Mouse (Mus musculus) cerebellum, adult 2 months (tissue): ENCODE measurements around the gene Tmtc1. TPM values are rescaled to one million over a fixed set of nuclear protein-coding genes. Genes with fewer than 3 reads are reported as not detected.

Experiments used
- DNase-seq, 2 experiments: peaks; one replicate each; pipeline ENCODE4 v3.0.0; 2021
- H3K27ac ChIP-seq: fragments of 200-500 bp; 2 replicates; pipeline ENCODE4 v1.5.1; 2012; ENCODE audit warnings: low read length, control low read depth, inconsistent platforms; ENCODE audit not compliant: insufficient read depth
- H3K27me3 ChIP-seq: fragments of 200-500 bp; 2 replicates; pipeline ENCODE4 v1.6.1; 2012; ENCODE audit warnings: inconsistent platforms, mild to moderate bottlenecking, low read length, moderate library complexity; ENCODE audit not compliant: control insufficient read depth, insufficient read depth
- H3K4me1 ChIP-seq: fragments of 200-500 bp; 2 replicates; pipeline ENCODE4 v1.6.1; 2011; ENCODE audit warnings: low read length; ENCODE audit not compliant: control insufficient read depth, insufficient read depth
- H3K4me3 ChIP-seq: fragments of 200-500 bp; replicated peaks from 2 replicates; pipeline ENCODE3; 2011; ENCODE audit warnings: mild to moderate bottlenecking, low read depth, low read length, control low read depth; ENCODE audit not compliant: insufficient read depth
- CTCF ChIP-seq: fragments of 200-500 bp; IDR thresholded peaks from 2 replicates; pipeline ENCODE4 v1.5.1; 2011; ENCODE audit warnings: low read depth, mild to moderate bottlenecking, control low read depth, low read length, moderate library complexity, borderline replicate concordance; ENCODE audit not compliant: insufficient read depth
- POLR2A ChIP-seq: fragments of 200-500 bp; IDR thresholded peaks from 2 replicates; pipeline ENCODE4 v1.6.1; 2011; ENCODE audit warnings: low read length, control low read depth, borderline replicate concordance; ENCODE audit not compliant: insufficient read depth
- WGBS: fragments of 180-500 bp; shearing (Covaris S2); methylation state at CpG from one replicate; pipeline ENCODE4 v1.1.7; 2018; 5-methylcytosine and 5-hydroxymethylcytosine counted together
- polyA plus RNA-seq: library from polyadenylated mRNA; depleted of rRNA; stranded (reverse); fragments of >200 nt; gene quantifications from 2 replicates; pipeline ENCODE4 v1.2.3, GENCODE M21; 2012

Gene Tmtc1
- polyA plus RNA-seq, 1 experiment, result 18.5 TPM

GRCm38 (mm10) chr6:148218235-148219076 lies 225.7 kb downstream of the Tmtc1 start:
- 90% methylated on average over 2 of the region's 2 CpGs for WGBS
- H3K27ac ChIP-seq, result no peak overlapping the region
- H3K4me1 ChIP-seq, result no peaks in the 10 kb centered on the region
- H3K27me3 ChIP-seq, result no peaks in the 10 kb centered on the region
- H3K4me3 ChIP-seq, result no peak overlapping the region
- TF ChIP-seq POLR2A, result no peak
- TF ChIP-seq CTCF, result no peak
- DNase-seq, result no peak

GRCm38 (mm10) chr6:148216752-148217151 lies 227.4 kb downstream of the Tmtc1 start:
- WGBS, result 77% methylated on average over 4 of the region's 4 CpGs
- H3K27ac ChIP-seq, result no peak overlapping the region
- DNase-seq, result no peak
- TF ChIP-seq CTCF, result no peak
- no peak for TF ChIP-seq POLR2A
- H3K4me1 ChIP-seq, result no peaks in the 10 kb centered on the region
- no peaks in the 10 kb centered on the region for H3K27me3 ChIP-seq
- H3K4me3 ChIP-seq, result no peak overlapping the region

- WGBS, result under 1% methylated on average over 5 of the region's 5 CpGs
- TF ChIP-seq POLR2A (no peak), CTCF (peak; percentile 57)
- no peak overlapping the region for H3K27ac ChIP-seq
- no peak overlapping the region for H3K4me3 ChIP-seq
- no peaks in the 10 kb centered on the region for H3K4me1 ChIP-seq
- DNase-seq, result peak; percentile 30
- H3K27me3 ChIP-seq, result no peaks in the 10 kb centered on the region
Observed at GRCm38 (mm10) chr6:148214765-148215164, 229.4 kb downstream of the Tmtc1 start.

GRCm38 (mm10) chr6:148211897-148212680 lies 232.1 kb downstream of the Tmtc1 start, which contains the start of gene Ergic2:
Gene Ergic2 (minus strand): TSS chr6:148212374.
- DNase-seq, result peak; percentile 97 to 99
- Histone ChIP-seq H3K27ac (peak within 1 kb of the TSS; percentile 24), H3K4me1 (no peaks in the 10 kb centered on the region), H3K4me3 (peak within 1 kb of the TSS; percentile 87), H3K27me3 (no peaks in the 10 kb centered on the region)
- TF ChIP-seq POLR2A (peak; percentile 71; the same call in 1 of the 2 replicates), CTCF (no peak)
- under 1% methylated on average over 61 of the region's 61 CpGs for WGBS

GRCm38 (mm10) chr6:148211391-148211876 lies 232.8 kb downstream of the Tmtc1 start:
- no peak for DNase-seq
- no peaks in the 10 kb centered on the region for H3K4me1 ChIP-seq
- under 1% methylated on average over 51 of the region's 51 CpGs for WGBS
- no peak for TF ChIP-seq POLR2A
- TF ChIP-seq CTCF, result no peak
- no peaks in the 10 kb centered on the region for H3K27me3 ChIP-seq
- peak overlapping the region; percentile 24 for H3K27ac ChIP-seq
- H3K4me3 ChIP-seq, result peak overlapping the region; percentile 87

- Histone ChIP-seq H3K27me3 (no peaks in the 10 kb centered on the region), H3K4me1 (no peaks in the 10 kb centered on the region), H3K27ac (no peak overlapping the region), H3K4me3 (no peak overlapping the region)
- TF ChIP-seq CTCF, result no peak
- TF ChIP-seq POLR2A, result no peak
- DNase-seq, result no peak
- 78% methylated on average over 1 of the region's 1 CpGs for WGBS
Observed at GRCm38 (mm10) chr6:148207522-148207921, 236.7 kb downstream of the Tmtc1 start.

- no peak overlapping the region for H3K27ac ChIP-seq
- H3K4me3 ChIP-seq, result no peak overlapping the region
- 88% methylated on average over 1 of the region's 1 CpGs for WGBS
- TF ChIP-seq CTCF (no peak), POLR2A (no peak)
- DNase-seq, result no peak
- H3K27me3 ChIP-seq, result no peaks in the 10 kb centered on the region
- H3K4me1 ChIP-seq, result no peaks in the 10 kb centered on the region
Observed at GRCm38 (mm10) chr6:148205134-148205533, 239.1 kb downstream of the Tmtc1 start.
